Mouse (Mus musculus): ENCODE data around the gene Cpn2.
A peak's percentile ranks its signal among the peaks of the same experiment; 100 is the strongest.

The Cpn2 gene

GRCm38 (mm10) chr16:30278406-30278805, 11.1 kb upstream of the Cpn2 start:
- DNase-seq: no peak

- no peak for DNase-seq
Measured at GRCm38 (mm10) chr16:30275558-30276340, 8.4 kb upstream of the Cpn2 start.

- no peak for DNase-seq
Measured at GRCm38 (mm10) chr16:30273065-30273464, 5.8 kb upstream of the Cpn2 start.

- DNase-seq: no peak
Measured at GRCm38 (mm10) chr16:30271941-30272595, 4.8 kb upstream of the Cpn2 start.

GRCm38 (mm10) chr16:30271223-30271761, 4.0 kb upstream of the Cpn2 start:
- DNase-seq: no peak

- DNase-seq: no peak
Measured at GRCm38 (mm10) chr16:30266561-30266960, 738 bp downstream of the Cpn2 start.

- DNase-seq: no peak
Measured at GRCm38 (mm10) chr16:30265611-30266010, 1.7 kb downstream of the Cpn2 start.

- DNase-seq: no peak
Measured at GRCm38 (mm10) chr16:30263156-30263555, 4.1 kb downstream of the Cpn2 start.

- DNase-seq: peak; percentile 68 to 91
Measured at GRCm38 (mm10) chr16:30262664-30263063, 4.6 kb downstream of the Cpn2 start.

- no peak for DNase-seq
Measured at GRCm38 (mm10) chr16:30262157-30262556, 5.1 kb downstream of the Cpn2 start.

GRCm38 (mm10) chr16:30261341-30261740, 6.0 kb downstream of the Cpn2 start:
- DNase-seq: no peak

- peak; percentile 67 to 68 for DNase-seq
Measured at GRCm38 (mm10) chr16:30260012-30260635, 7.2 kb downstream of the Cpn2 start.

- DNase-seq: no peak
Measured at GRCm38 (mm10) chr16:30259444-30259843, 7.9 kb downstream of the Cpn2 start.

GRCm38 (mm10) chr16:30258441-30258840, 8.9 kb downstream of the Cpn2 start:
- no peak for DNase-seq

- no peak for DNase-seq
Measured at GRCm38 (mm10) chr16:30257718-30258117, 9.6 kb downstream of the Cpn2 start.

GRCm38 (mm10) chr16:30255061-30255460, 12.2 kb downstream of the Cpn2 start:
- DNase-seq: no peak

- DNase-seq: no peak
Measured at GRCm38 (mm10) chr16:30253900-30254299, 13.4 kb downstream of the Cpn2 start.

GRCm38 (mm10) chr16:30253374-30253773, 13.9 kb downstream of the Cpn2 start:
- peak in 1 of 2 experiments; percentile 37 for DNase-seq

GRCm38 (mm10) chr16:30252003-30252418, 15.3 kb downstream of the Cpn2 start:
- DNase-seq: peak; percentile 78 to 86

GRCm38 (mm10) chr16:30244037-30244700, 23.1 kb downstream of the Cpn2 start:
- no peak for DNase-seq

GRCm38 (mm10) chr16:30241623-30242022, 25.7 kb downstream of the Cpn2 start:
- DNase-seq: no peak

- peak; percentile 43 for DNase-seq
Measured at GRCm38 (mm10) chr16:30238791-30239190, 28.5 kb downstream of the Cpn2 start.

Measured in kidney, postnatal 36 days (tissue).